Mouse (Mus musculus) myocyte (in vitro differentiated cells): ENCODE measurements around the gene Notch4. TPM values are rescaled to one million over a fixed set of nuclear protein-coding genes. Genes with fewer than 3 reads are reported as not detected.
"Not testable (repeated sequence)": the region's sequence is repeated elsewhere in the genome, so short reads cannot be mapped to it uniquely, and the experiment has no call there.

ENCODE experiments used
- H3K27me3 ChIP-seq: one replicate; pipeline ENCODE4 v1.6.1; 2011; ENCODE audit not compliant: control insufficient read depth, insufficient read depth, insufficient read length
- H3K36me3 ChIP-seq: one replicate; pipeline ENCODE4 v1.6.1; 2011; ENCODE audit not compliant: control insufficient read depth, insufficient read depth
- H3K4me2 ChIP-seq: one replicate; pipeline ENCODE4 v1.6.1; 2011; ENCODE audit warnings: low read depth, control low read depth
- H3K4me3 ChIP-seq: one replicate; pipeline ENCODE4 v1.5.1; 2011; ENCODE audit warnings: mild to moderate bottlenecking, control low read depth, moderate library complexity
- H3K79me2 ChIP-seq: one replicate; pipeline ENCODE4 v1.6.1; 2011; ENCODE audit not compliant: control insufficient read depth, insufficient read depth
- H3ac ChIP-seq: one replicate; pipeline ENCODE4 v1.6.1; 2011; ENCODE audit not compliant: control insufficient read depth, insufficient read length
- CEBPB ChIP-seq: IDR thresholded peaks from 2 replicates; pipeline ENCODE4 v1.6.1; 2011; ENCODE audit warnings: mild to moderate bottlenecking, moderate library complexity; ENCODE audit not compliant: poor library complexity, insufficient read depth, severe bottlenecking
- E2F4 ChIP-seq: IDR thresholded peaks from one replicate; pipeline ENCODE4 v1.6.1; 2011; ENCODE audit warnings: mild to moderate bottlenecking, control low read depth, moderate library complexity; ENCODE audit not compliant: insufficient read depth
- MAX ChIP-seq: IDR thresholded peaks from one replicate; pipeline ENCODE4 v1.6.1; 2011; ENCODE audit warnings: low read depth, mild to moderate bottlenecking, control low read depth
- MYOD1 ChIP-seq, 3 experiments: IDR thresholded peaks; one replicate each; pipeline ENCODE4 v1.6.1; 2011; ENCODE audit warnings: control low read depth in 2 of 3, low read depth in 2 of 3, mild to moderate bottlenecking in 2 of 3, moderate library complexity in 1 of 3; ENCODE audit not compliant: insufficient read length in 2 of 3, control insufficient read depth in 1 of 3
- MYOG ChIP-seq, 3 experiments: IDR thresholded peaks; one replicate each; pipeline ENCODE4 v1.6.1; 2011; ENCODE audit warnings: control low read depth in 2 of 3, low read depth in 2 of 3, mild to moderate bottlenecking in 2 of 3; ENCODE audit not compliant: insufficient read length in 2 of 3, control insufficient read depth in 1 of 3, insufficient read depth in 1 of 3
- POLR2A ChIP-seq: IDR thresholded peaks from one replicate; pipeline ENCODE4 v1.6.1; 2011; ENCODE audit warnings: low read depth, mild to moderate bottlenecking, control low read depth, moderate library complexity; ENCODE audit not compliant: insufficient read length
- POLR2AphosphoS2 ChIP-seq: IDR thresholded peaks from one replicate; pipeline ENCODE4 v1.6.1; 2011; ENCODE audit warnings: low read depth, control low read depth; ENCODE audit not compliant: insufficient read length
- REST ChIP-seq: IDR thresholded peaks from one replicate; pipeline ENCODE4 v1.6.1; 2011; ENCODE audit warnings: mild to moderate bottlenecking, control low read depth, moderate library complexity; ENCODE audit not compliant: insufficient read depth, insufficient read length
- SRF ChIP-seq: IDR thresholded peaks from one replicate; pipeline ENCODE4 v1.6.1; 2011; ENCODE audit warnings: low read depth; ENCODE audit not compliant: control insufficient read depth, insufficient read length
- TCF12 ChIP-seq: IDR thresholded peaks from one replicate; pipeline ENCODE4 v1.6.1; 2011; ENCODE audit warnings: mild to moderate bottlenecking, control low read depth; ENCODE audit not compliant: poor library complexity, insufficient read depth, severe bottlenecking
- TCF3 ChIP-seq: IDR thresholded peaks from one replicate; pipeline ENCODE4 v1.6.1; 2011; ENCODE audit warnings: low read depth, control low read depth; ENCODE audit not compliant: insufficient read length
- USF1 ChIP-seq: IDR thresholded peaks from one replicate; pipeline ENCODE4 v1.6.1; 2011; ENCODE audit warnings: low read depth, mild to moderate bottlenecking, control low read depth, moderate library complexity
- polyA plus RNA-seq: library from polyadenylated mRNA; unstranded; fragments of >200 nt; fragmentation: generic; extraction: Trizol; gene quantifications from one replicate; pipeline ENCODE4 v1.2.1, GENCODE M21; 2012; ENCODE audit warnings: missing spikeins

Notch4 gene
- polyA plus RNA-seq, 1 experiment = 0.31 TPM

DNA sequence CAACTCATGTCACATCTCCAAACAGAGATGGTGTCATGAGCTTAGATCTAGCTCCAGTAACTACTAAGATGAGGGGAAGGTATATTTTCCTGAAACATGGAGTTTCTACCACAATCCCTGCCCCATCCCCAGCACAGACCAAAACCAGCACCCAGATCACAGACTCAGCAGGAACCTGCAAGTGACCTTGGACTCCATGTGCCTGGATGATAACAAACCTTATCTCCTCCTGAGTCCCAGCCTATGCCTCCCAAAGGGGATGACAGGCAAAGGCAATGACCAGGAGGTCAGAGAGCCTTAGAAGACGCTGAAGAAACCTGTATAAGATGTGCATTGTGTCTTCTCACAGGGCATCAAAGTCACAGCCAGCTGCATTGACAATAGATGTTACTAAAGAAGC is 45.1 kb upstream of the Notch4 start:
- Histone ChIP-seq H3K79me2 (no peaks in the 10 kb centered on the region), H3K27me3 (peaks cover 6% of the 10 kb centered on the region), H3K36me3 (no peaks in the 10 kb centered on the region), H3K4me2 (no peak overlapping the region), H3K4me3 (no peak overlapping the region), H3ac (no peak overlapping the region)
- TF ChIP-seq TCF3 (no peak), MAX (no peak), MYOD1 (IDR thresholded peaks at IDR 0.05; ENCODE audit: control insufficient read depth in 1 of 3, insufficient read length in 2 of 3, low read depth in 2 of 3) (no peak), MYOG (IDR thresholded peaks at IDR 0.05; ENCODE audit: control insufficient read depth in 1 of 3, insufficient read depth in 1 of 3, insufficient read length in 2 of 3, low read depth in 2 of 3) (no peak), USF1 (no peak), SRF (no peak), POLR2A (no peak), REST (no peak), TCF12 (no peak), CEBPB (no peak), POLR2AphosphoS2 (no peak), E2F4 (no peak)

DNA sequence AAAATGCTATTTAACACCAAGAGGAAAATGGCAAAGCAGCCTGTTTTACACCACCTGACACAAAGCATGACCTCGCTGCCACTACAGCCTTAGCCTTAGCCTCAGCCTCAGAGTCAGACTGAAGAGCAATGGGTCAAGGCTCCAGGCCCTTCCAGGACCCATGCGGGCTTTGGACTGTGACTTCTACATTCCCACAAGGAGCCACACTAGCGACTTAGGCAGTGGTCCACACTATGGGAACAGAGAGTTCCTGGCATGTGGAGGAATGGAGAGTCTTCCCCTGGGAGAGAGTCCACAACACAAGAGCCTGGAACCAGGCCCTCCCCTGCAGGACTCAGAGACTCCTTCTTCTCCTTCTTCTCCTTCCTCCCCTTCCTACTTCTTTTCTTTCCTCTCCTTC is 31.4 kb upstream of the Notch4 start:
- Histone ChIP-seq H3K4me3 (no peak overlapping the region), H3K27me3 (no peaks in the 10 kb centered on the region), H3K79me2 (no peaks in the 10 kb centered on the region), H3K4me2 (no peak overlapping the region), H3ac (no peak overlapping the region), H3K36me3 (no peaks in the 10 kb centered on the region)
- TF ChIP-seq USF1 (no peak), CEBPB (no peak), SRF (no peak), MYOG (IDR thresholded peaks at IDR 0.05; ENCODE audit: control insufficient read depth in 1 of 3, insufficient read depth in 1 of 3, insufficient read length in 2 of 3, low read depth in 2 of 3) (no peak), TCF3 (no peak), REST (no peak), E2F4 (no peak), MYOD1 (IDR thresholded peaks at IDR 0.05; ENCODE audit: control insufficient read depth in 1 of 3, insufficient read length in 2 of 3, low read depth in 2 of 3) (no peak), POLR2A (no peak), POLR2AphosphoS2 (no peak), MAX (no peak), TCF12 (no peak)

DNA sequence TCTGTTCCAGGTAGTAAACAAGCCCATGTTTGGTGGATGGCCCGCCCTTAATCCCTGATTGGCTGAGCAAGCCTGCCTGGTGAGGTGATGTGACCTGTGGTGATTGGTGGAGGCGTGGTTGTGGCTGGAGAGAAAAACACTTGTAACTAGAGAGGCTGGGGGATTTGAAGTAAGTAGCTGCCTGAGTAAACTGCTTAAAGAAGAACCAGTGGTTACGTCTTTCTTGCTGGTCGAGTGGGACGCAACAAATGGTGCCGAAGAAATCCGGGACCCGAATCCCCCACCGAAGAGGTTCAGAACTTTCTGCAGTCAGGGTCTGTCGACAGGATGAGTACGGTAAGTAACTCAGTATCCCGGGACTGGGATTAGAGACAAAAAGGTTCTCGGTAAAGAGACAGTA is 20.5 kb upstream of the Notch4 start:
- H3K4me3 ChIP-seq, H3K36me3 ChIP-seq, H3ac ChIP-seq, H3K79me2 ChIP-seq, H3K27me3 ChIP-seq: not testable (repeated sequence)
- H3K4me2 ChIP-seq = peak overlapping the region; percentile 62

DNA sequence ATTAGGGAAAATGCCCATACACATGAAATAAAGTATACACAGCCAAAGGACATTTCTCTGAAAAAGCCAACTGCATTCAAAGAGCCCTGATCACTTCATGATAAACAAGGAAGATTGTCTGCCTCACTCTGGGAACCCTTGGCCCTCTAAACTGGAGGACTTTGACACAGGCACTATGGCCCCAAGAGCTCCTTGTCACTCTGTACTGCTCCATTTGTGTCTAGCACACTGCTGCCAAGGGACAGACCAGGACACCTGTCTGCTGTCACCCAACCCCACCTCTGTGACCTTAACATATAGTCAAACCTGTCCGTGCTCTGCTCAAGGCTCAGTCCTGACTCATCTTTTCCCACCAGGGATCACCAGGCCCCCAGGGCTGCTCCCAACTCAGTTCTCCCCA is 17.3 kb upstream of the Notch4 start:
- no peak overlapping the region for H3K4me3 ChIP-seq
- H3K36me3 ChIP-seq = no peaks in the 10 kb centered on the region
- no peaks in the 10 kb centered on the region for H3K79me2 ChIP-seq
- peaks cover 13% of the 10 kb centered on the region for H3K27me3 ChIP-seq
- no peak overlapping the region for H3ac ChIP-seq
- H3K4me2 ChIP-seq = no peak overlapping the region
- TF ChIP-seq MYOD1 (IDR thresholded peaks at IDR 0.05; ENCODE audit: control insufficient read depth in 1 of 3, insufficient read length in 2 of 3, low read depth in 2 of 3) (no peak), POLR2AphosphoS2 (no peak), USF1 (no peak), POLR2A (no peak), SRF (no peak), REST (no peak), E2F4 (no peak), MYOG (IDR thresholded peaks at IDR 0.05; ENCODE audit: control insufficient read depth in 1 of 3, insufficient read depth in 1 of 3, insufficient read length in 2 of 3, low read depth in 2 of 3) (no peak), MAX (no peak), TCF12 (no peak)

DNA sequence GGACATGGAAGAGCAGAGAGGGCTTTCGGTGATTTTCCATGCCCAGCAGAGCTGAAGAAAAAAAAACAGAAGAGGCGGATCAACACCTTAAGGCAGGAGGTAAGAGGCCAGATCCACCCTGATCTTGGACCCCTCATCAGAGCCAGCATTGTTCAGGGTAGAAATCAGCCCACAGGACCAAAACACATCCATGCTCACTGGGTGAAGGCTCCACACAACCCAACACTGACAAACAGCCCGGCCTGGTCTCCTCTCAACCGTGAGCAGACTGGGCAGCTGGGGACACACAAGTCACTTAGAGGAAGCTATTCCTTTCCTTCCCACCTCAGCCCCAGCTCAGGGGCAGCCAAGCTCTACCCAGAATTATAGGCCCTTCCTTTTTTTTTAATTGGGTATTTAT is 16.5 kb upstream of the Notch4 start:
- Histone ChIP-seq H3K4me2 (no peak overlapping the region), H3K79me2 (no peaks in the 10 kb centered on the region), H3K27me3 (peaks cover 13% of the 10 kb centered on the region), H3K4me3 (no peak overlapping the region), H3K36me3 (no peaks in the 10 kb centered on the region), H3ac (no peak overlapping the region)
- no peak for TF ChIP-seq REST
- no peak for TF ChIP-seq MYOD1 (IDR thresholded peaks at IDR 0.05; ENCODE audit: control insufficient read depth in 1 of 3, insufficient read length in 2 of 3, low read depth in 2 of 3)
- no peak for TF ChIP-seq TCF12
- TF ChIP-seq POLR2A = no peak
- no peak for TF ChIP-seq MYOG (IDR thresholded peaks at IDR 0.05; ENCODE audit: control insufficient read depth in 1 of 3, insufficient read depth in 1 of 3, insufficient read length in 2 of 3, low read depth in 2 of 3)
